Mouse (Mus musculus) megakaryocyte, adult 5-6 weeks (primary cell): Measurements from ENCODE around the gene Srek1ip1. TPM values are rescaled to one million over a fixed set of nuclear protein-coding genes. Genes with fewer than 3 reads are reported as not detected.

Source experiments
- ATAC-seq: 2 replicates; pipeline ENCODE4 v1.8.0; 2016; ENCODE audit warnings: mild to moderate bottlenecking, inconsistent platforms; ENCODE audit not compliant: poor library complexity, severe bottlenecking
- total RNA-seq, 2 experiments: library from RNA; stranded (forward) in 1 of 2; stranded (reverse) in 1 of 2; fragments of 153-499, 151-499 nt in 1 of 2; fragments of 221-1000, 200-1000 nt in 1 of 2; gene quantifications; 2 replicates each; pipeline versions ENCODE4 v1.2.3 to v1.2.4; 2015 to 2017

Gene Srek1ip1
- total RNA-seq, 2 experiments from 2014 or later = 20.3 to 23.4 TPM

- ATAC-seq = peak; percentile 78
Observed at GRCm38 (mm10) chr13:104841937-104842336, 49.7 kb downstream of the Srek1ip1 start.

- ATAC-seq = no peak
Observed at GRCm38 (mm10) chr13:104843295-104844089, 51.2 kb downstream of the Srek1ip1 start.

GRCm38 (mm10) chr13:104853645-104854044, 61.4 kb downstream of the Srek1ip1 start:
- no peak for ATAC-seq

- peak; percentile 90 for ATAC-seq
Observed at GRCm38 (mm10) chr13:104863127-104863979, 71.1 kb downstream of the Srek1ip1 start, which contains the start of gene Shisal2b. TSS of gene Shisal2b (minus strand) at chr13:104863893.

- ATAC-seq = no peak
Observed at GRCm38 (mm10) chr13:104866726-104867125, 74.4 kb downstream of the Srek1ip1 start.

- ATAC-seq = no peak
Observed at GRCm38 (mm10) chr13:104869907-104870306, 77.6 kb downstream of the Srek1ip1 start.

- ATAC-seq = no peak
Observed at GRCm38 (mm10) chr13:104878508-104878907, 86.2 kb downstream of the Srek1ip1 start.

- no peak for ATAC-seq
Observed at GRCm38 (mm10) chr13:104883566-104884249, 91.4 kb downstream of the Srek1ip1 start.

GRCm38 (mm10) chr13:104886308-104887032, 94.2 kb downstream of the Srek1ip1 start:
- ATAC-seq = no peak

Other genes starting within 250 kb of the Srek1ip1 start
- gene Cwc27, start 24.7 kb downstream of the Srek1ip1 start, total RNA-seq (2015) = 18.8 and 21.8 TPM in 2 replicates
- 24.2 and 33.1 TPM in 2 replicates for gene Cwc27, start 24.7 kb downstream of the Srek1ip1 start, total RNA-seq (2017)
- gene Shisal2b, start 71.4 kb downstream of the Srek1ip1 start, total RNA-seq (2015) = not detected in 2 replicates
- gene Shisal2b, start 71.4 kb downstream of the Srek1ip1 start, total RNA-seq (2017) = not detected in 2 replicates